Mouse (Mus musculus) forebrain, embryonic 13.5 days (tissue): ENCODE measurements around the gene Cish. TPM values are rescaled to one million over a fixed set of nuclear protein-coding genes. Genes with fewer than 3 reads are reported as not detected.
"Not testable (repeated sequence)": the region's sequence is repeated elsewhere in the genome, so short reads cannot be mapped to it uniquely, and the experiment has no call there.

Source experiments
- ATAC-seq: fragments of 200-750 bp; cut with Nextera tagmentation; 2 replicates; pipeline ENCODE4 v1.8.0; 2017
- H3K27ac ChIP-seq: fragments of 300-500 bp; sonication (generic); 2 replicates; pipeline ENCODE4 v1.5.1; 2015; ENCODE audit warnings: inconsistent platforms, mild to moderate bottlenecking, moderate library complexity
- H3K27me3 ChIP-seq: fragments of 300-500 bp; sonication (generic); 2 replicates; pipeline ENCODE4 v1.6.1; 2015; ENCODE audit warnings: mild to moderate bottlenecking, inconsistent platforms
- H3K36me3 ChIP-seq: fragments of 300-500 bp; sonication (generic); 2 replicates; pipeline ENCODE4 v1.6.1; 2015; ENCODE audit warnings: mild to moderate bottlenecking, inconsistent platforms; ENCODE audit not compliant: poor library complexity, severe bottlenecking
- H3K4me1 ChIP-seq: fragments of 300-500 bp; sonication (generic); 2 replicates; pipeline ENCODE4 v1.6.1; 2015; ENCODE audit warnings: inconsistent platforms
- H3K4me2 ChIP-seq: fragments of 300-500 bp; sonication (generic); 2 replicates; pipeline ENCODE4 v1.6.1; 2015; ENCODE audit warnings: inconsistent platforms, mild to moderate bottlenecking, moderate library complexity
- H3K4me3 ChIP-seq: fragments of 300-500 bp; sonication (generic); 2 replicates; pipeline ENCODE4 v1.5.1; 2015; ENCODE audit warnings: mild to moderate bottlenecking, inconsistent platforms
- H3K9ac ChIP-seq: fragments of 300-500 bp; sonication (generic); 2 replicates; pipeline ENCODE4 v1.6.1; 2015; ENCODE audit warnings: mild to moderate bottlenecking, inconsistent platforms
- H3K9me3 ChIP-seq: fragments of 300-500 bp; sonication (generic); replicated peaks from 2 replicates; pipeline ENCODE4 v1.6.1; 2016; ENCODE audit warnings: inconsistent platforms
- WGBS: fragments of 180-500 bp; shearing (Covaris S2); methylation state at CpG from one replicate; pipeline ENCODE4 v1.1.7; 2015; 5-methylcytosine and 5-hydroxymethylcytosine counted together
- polyA plus RNA-seq: library from polyadenylated mRNA; unstranded; fragments of >200 nt; fragmentation: Nextera tagmentation; extraction: Ambion mirVana; gene quantifications from 2 replicates; pipeline ENCODE4 v1.2.1, GENCODE M21; 2015

Gene Cish
- polyA plus RNA-seq, 1 experiment from 2014 or later = 7.3 TPM

GRCm38 (mm10) chr9:107301554-107302331, 5.9 kb downstream of the Cish start:
- no peak for ATAC-seq

DNA sequence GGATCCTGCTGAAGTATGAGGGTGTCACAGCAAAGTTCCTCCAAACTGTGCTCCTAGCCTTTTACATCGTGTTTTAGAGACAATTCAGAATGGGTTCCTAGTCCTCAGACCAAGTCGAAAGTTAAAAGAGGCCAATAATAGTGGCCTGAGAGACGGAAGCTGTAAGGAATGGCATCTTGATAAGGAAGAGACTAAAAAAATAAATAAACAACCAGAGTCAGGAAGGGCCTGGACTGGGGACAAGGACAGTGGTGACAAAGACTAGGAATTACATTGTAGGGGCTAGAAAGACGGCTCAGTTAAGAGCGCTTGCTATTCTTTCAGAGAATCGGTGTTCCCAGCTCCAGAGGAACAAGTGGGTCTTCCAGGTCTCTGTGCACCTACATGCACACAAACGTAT, 6.8 kb downstream of the Cish start:
- peaks cover 8% of the 10 kb centered on the region; the same call in 1 of the 2 replicates for H3K4me1 ChIP-seq
- H3K9ac ChIP-seq = no peak overlapping the region
- peaks cover 22% of the 10 kb centered on the region for H3K36me3 ChIP-seq
- ATAC-seq = no peak
- H3K9me3 ChIP-seq = no peaks in the 10 kb centered on the region
- H3K4me3 ChIP-seq = no peak overlapping the region
- H3K4me2 ChIP-seq = no peak overlapping the region
- H3K27ac ChIP-seq = no peak overlapping the region
- WGBS = 88% methylated on average over 7 of the region's 7 CpGs
- H3K27me3 ChIP-seq = no peaks in the 10 kb centered on the region

More at GRCm38 (mm10) chr9:107301554-107302331, 5.9 kb downstream of the Cish start:
- Histone ChIP-seq H3K4me3 (no peak overlapping the region), H3K4me1 (peaks cover 16% of the 10 kb centered on the region), H3K9me3 (no peaks in the 10 kb centered on the region), H3K27ac (no peak overlapping the region), H3K4me2 (no peak overlapping the region), H3K36me3 (peaks cover 22% of the 10 kb centered on the region), H3K27me3 (no peaks in the 10 kb centered on the region), H3K9ac (no peak overlapping the region)
- WGBS = 91% methylated on average over 17 of the region's 17 CpGs

GRCm38 (mm10) chr9:107303121-107303820, 7.4 kb downstream of the Cish start:
- 81% methylated on average over 9 of the region's 9 CpGs for WGBS
- Histone ChIP-seq H3K36me3 (peaks cover 22% of the 10 kb centered on the region), H3K27me3 (no peaks in the 10 kb centered on the region)

DNA sequence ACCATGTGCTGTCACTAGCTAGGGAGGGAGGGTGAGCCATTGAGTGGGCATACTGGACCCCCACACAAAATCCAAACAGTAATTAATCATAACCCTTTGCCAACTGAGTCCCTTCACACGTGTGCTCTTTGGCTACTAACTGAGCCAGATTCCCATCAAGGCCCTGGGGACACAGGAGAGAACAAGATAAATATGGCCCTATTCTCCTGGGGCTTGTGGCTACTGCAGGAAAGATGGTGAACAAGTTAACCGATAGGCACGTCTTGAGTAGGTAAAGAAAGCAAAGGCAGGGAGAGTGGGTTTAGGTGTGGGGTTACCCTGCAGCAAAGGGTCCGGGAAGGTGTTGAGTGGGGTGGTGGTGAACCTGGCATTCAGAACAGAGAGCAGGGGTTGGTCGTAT, 8.1 kb downstream of the Cish start:
- Histone ChIP-seq H3K4me3 (no peak overlapping the region), H3K4me2 (no peak overlapping the region), H3K27me3 (no peaks in the 10 kb centered on the region), H3K36me3 (peaks cover 22% of the 10 kb centered on the region), H3K27ac (no peak overlapping the region), H3K4me1 (no peaks in the 10 kb centered on the region), H3K9me3 (no peaks in the 10 kb centered on the region), H3K9ac (no peak overlapping the region; the same call in 1 of the 2 replicates)
- WGBS = 88% methylated on average over 5 of the region's 5 CpGs
- ATAC-seq = no peak

More at GRCm38 (mm10) chr9:107303121-107303820, 7.4 kb downstream of the Cish start:
- H3K27ac ChIP-seq = no peak overlapping the region
- H3K9ac ChIP-seq = no peak overlapping the region
- ATAC-seq = no peak
- H3K4me1 ChIP-seq = peaks cover 1% of the 10 kb centered on the region; the same call in 1 of the 2 replicates
- H3K4me2 ChIP-seq = no peak overlapping the region
- no peaks in the 10 kb centered on the region for H3K9me3 ChIP-seq
- H3K4me3 ChIP-seq = no peak overlapping the region

DNA sequence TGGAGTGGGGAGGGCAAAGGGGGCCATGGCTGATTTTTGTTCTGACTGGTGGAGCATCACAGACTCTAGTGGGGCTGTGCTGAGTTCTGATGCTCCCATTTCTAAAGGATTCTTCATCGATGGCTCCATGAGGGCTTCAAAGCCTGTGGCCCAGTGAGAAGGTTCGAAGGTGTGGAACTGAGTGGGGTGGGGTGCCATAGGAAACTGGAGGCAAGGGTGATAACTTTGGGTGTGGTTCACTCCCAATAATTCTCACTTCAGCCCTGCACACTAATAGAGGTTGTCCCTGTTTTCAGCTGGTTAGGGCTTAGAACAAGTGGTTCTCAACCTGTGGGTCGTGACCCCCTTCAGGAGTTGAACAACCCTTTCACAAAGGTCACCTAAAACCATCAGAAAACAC, 8.6 kb downstream of the Cish start:
- H3K4me1 ChIP-seq = no peaks in the 10 kb centered on the region
- no peak overlapping the region for H3K4me2 ChIP-seq
- H3K27me3 ChIP-seq = no peaks in the 10 kb centered on the region
- no peak for ATAC-seq
- H3K36me3 ChIP-seq = peaks cover 22% of the 10 kb centered on the region
- WGBS = 91% methylated on average over 3 of the region's 3 CpGs
- H3K9ac ChIP-seq = no peak overlapping the region
- no peak overlapping the region for H3K27ac ChIP-seq
- no peak overlapping the region for H3K4me3 ChIP-seq
- H3K9me3 ChIP-seq = no peaks in the 10 kb centered on the region

GRCm38 (mm10) chr9:107305012-107305411, 9.2 kb downstream of the Cish start:
- Histone ChIP-seq H3K27ac (no peak overlapping the region), H3K9me3 (no peaks in the 10 kb centered on the region), H3K9ac (no peak overlapping the region), H3K36me3 (peaks cover 22% of the 10 kb centered on the region), H3K4me1 (no peaks in the 10 kb centered on the region), H3K27me3 (no peaks in the 10 kb centered on the region), H3K4me2 (no peak overlapping the region), H3K4me3 (no peak overlapping the region)
- WGBS = 87% methylated on average over 4 of the region's 4 CpGs
- ATAC-seq = no peak

DNA sequence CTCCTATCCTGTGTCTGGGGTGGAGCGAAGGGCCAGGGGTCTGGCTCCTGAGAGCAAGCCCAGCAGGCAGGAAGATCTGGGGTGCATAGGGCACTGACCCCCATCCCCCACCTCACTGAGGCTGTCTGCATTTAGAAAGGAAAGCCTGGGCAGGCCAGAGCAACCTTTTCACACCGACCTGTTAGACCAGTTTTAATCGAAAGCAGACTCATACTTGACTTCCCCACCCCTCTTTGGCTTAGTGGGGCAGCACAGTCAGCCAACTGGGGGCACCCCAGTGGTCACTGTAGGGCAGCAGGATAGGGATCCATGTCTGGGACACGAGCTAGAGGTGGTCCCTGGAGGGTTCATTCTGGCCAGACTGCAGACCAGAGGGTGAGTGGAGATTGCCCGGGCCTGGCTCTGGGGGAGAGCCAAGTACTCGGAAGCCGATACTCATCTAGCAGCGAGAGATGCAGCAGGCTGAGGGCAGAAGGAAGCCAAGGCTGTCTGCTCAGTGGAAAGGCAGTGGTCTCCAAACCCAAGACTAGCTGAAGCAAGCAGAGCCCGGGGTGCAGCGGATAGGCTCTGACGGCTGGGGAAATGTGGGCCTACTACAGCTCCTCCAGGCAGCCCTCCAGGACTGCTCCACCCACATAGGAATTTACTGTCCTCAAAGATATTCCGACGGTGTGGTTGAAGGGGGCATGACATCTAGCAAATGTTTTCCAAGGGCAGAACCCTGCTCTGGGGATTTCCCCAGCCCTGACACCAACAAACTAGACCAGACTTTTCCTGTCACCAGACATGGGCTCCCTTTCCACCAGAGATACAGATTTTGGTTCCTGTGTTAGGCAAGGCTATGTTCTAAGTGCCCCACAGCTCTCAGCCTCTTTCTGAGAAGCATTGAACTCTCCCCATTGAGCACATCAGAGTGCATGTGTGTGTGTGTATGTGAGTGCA, 10.0 kb downstream of the Cish start:
- Histone ChIP-seq H3K36me3 (peaks cover 14% of the 10 kb centered on the region), H3K27me3 (no peaks in the 10 kb centered on the region), H3K4me1 (no peaks in the 10 kb centered on the region), H3K27ac (no peak overlapping the region), H3K4me2 (no peak overlapping the region), H3K4me3 (no peak overlapping the region), H3K9me3 (no peaks in the 10 kb centered on the region), H3K9ac (no peak overlapping the region)
- 75% methylated on average over 13 of the region's 13 CpGs for WGBS
- ATAC-seq = no peak

DNA sequence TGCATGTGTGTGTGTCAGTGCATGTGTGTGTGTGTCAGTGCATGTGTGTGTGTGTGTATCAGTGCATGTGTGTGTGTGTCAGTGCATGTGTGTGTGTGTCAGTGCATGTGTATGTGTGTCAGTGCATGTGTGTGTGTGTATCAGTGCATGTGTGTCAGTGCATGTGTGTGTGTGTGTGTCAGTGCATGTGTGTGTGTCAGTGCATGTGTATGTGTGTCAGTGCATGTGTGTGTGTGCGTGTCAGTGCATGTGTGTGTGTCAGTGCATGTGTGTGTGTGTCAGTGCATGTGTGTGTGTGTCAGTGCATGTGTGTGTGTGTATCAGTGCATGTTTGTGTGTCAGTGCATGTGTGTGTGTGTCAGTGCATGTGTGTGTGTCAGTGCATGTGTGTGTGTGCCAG, 10.8 kb downstream of the Cish start:
- H3K4me3 ChIP-seq, ATAC-seq, H3K4me2 ChIP-seq, H3K27me3 ChIP-seq, H3K36me3 ChIP-seq, H3K27ac ChIP-seq, H3K9me3 ChIP-seq, H3K9ac ChIP-seq, H3K4me1 ChIP-seq: not testable (repeated sequence)
- 91% methylated on average over 1 of the region's 1 CpGs for WGBS

GRCm38 (mm10) chr9:107307099-107307872, 11.5 kb downstream of the Cish start:
- Histone ChIP-seq H3K36me3 (0 out of 2 replicates have a peak, but pooled peaks cover under 1% of the 10 kb centered on the region), H3K27ac (no peak overlapping the region), H3K4me2 (no peak overlapping the region), H3K27me3 (no peaks in the 10 kb centered on the region), H3K9ac (no peak overlapping the region), H3K9me3 (no peaks in the 10 kb centered on the region), H3K4me1 (no peaks in the 10 kb centered on the region), H3K4me3 (no peak overlapping the region)
- 95% methylated on average over 11 of the region's 11 CpGs for WGBS
- no peak for ATAC-seq

- no peaks in the 10 kb centered on the region for H3K4me1 ChIP-seq
- no peaks in the 10 kb centered on the region for H3K9me3 ChIP-seq
- H3K9ac ChIP-seq = no peak overlapping the region
- H3K27me3 ChIP-seq = no peaks in the 10 kb centered on the region
- no peak for ATAC-seq
- H3K36me3 ChIP-seq = no peaks in the 10 kb centered on the region
- WGBS = 81% methylated on average over 12 of the region's 12 CpGs
- no peak overlapping the region for H3K4me3 ChIP-seq
- H3K27ac ChIP-seq = no peak overlapping the region
- no peak overlapping the region for H3K4me2 ChIP-seq
Measured at GRCm38 (mm10) chr9:107307886-107308285, 12.1 kb downstream of the Cish start.

GRCm38 (mm10) chr9:107308346-107309000, 12.6 kb downstream of the Cish start:
- Histone ChIP-seq H3K9ac (no peak overlapping the region), H3K27me3 (no peaks in the 10 kb centered on the region), H3K4me1 (no peaks in the 10 kb centered on the region), H3K27ac (no peak overlapping the region), H3K4me2 (no peak overlapping the region), H3K9me3 (no peaks in the 10 kb centered on the region), H3K4me3 (no peak overlapping the region), H3K36me3 (no peaks in the 10 kb centered on the region)
- ATAC-seq = no peak
- 91% methylated on average over 9 of the region's 9 CpGs for WGBS
